Mouse (Mus musculus): ENCODE measurements around the gene Dnal1.
"Not testable (repeated sequence)": the region's sequence is repeated elsewhere in the genome, so short reads cannot be mapped to it uniquely, and the experiment has no call there.

The Dnal1 gene

GRCm38 (mm10) chr12:84114153-84114994, at the start of gene Dnal1:
Dnal1 (plus strand) TSS chr12:84114366.
- ChIA-PET POLR2A (interaction anchor here in 2 of 4 experiments (0.6 to 1.9 kb wide), 9 partner anchors 14 to 337 kb away, joined by 3 to 5 read pairs (median 4); partner anchors contain the start of genes Acot6 (in 1 of the 2), Aldh6a1 (in 1 of the 2) and Lin52 (in 1 of the 2)), CTCF (interaction anchor here in 3 of 4 experiments (0.6 to 1.1 kb wide), 3 partner anchors 34 to 64 kb away, joined by 3 to 4 read pairs (median 3); partner anchors contain the start of gene Pnma1 (in 1 of the 3))

- ChIA-PET CTCF (no interaction called here), POLR2A (no interaction called here)
Measured at GRCm38 (mm10) chr12:84064621-84065020, 49.5 kb upstream of the Dnal1 start.

GRCm38 (mm10) chr12:84067752-84068151, 46.4 kb upstream of the Dnal1 start:
- POLR2A ChIA-PET, result interaction anchor here in 1 of 4 experiments (1.6 kb wide), 1 partner anchor 168 kb away, joined by 4 read pairs; no protein-coding TSS in a partner anchor
- CTCF ChIA-PET, result interaction anchor here in 3 of 4 experiments (0.6 to 2.1 kb wide), 3 partner anchors 74 to 367 kb away, joined by 3 to 5 read pairs (median 3); no protein-coding TSS in a partner anchor

GRCm38 (mm10) chr12:84068296-84068695, 45.9 kb upstream of the Dnal1 start:
- ChIA-PET CTCF (interaction anchor here in 2 of 4 experiments (0.6 to 2.1 kb wide), 2 partner anchors 96 to 367 kb away, joined by 3 to 5 read pairs; no protein-coding TSS in a partner anchor), POLR2A (interaction anchor here in 1 of 4 experiments (1.6 kb wide), 1 partner anchor 167 kb away, joined by 4 read pairs; no protein-coding TSS in a partner anchor)

- ChIA-PET POLR2A (interaction anchor here in 1 of 4 experiments (1.6 kb wide), 1 partner anchor 167 kb away, joined by 4 read pairs; no protein-coding TSS in a partner anchor), CTCF (interaction anchor here in 1 of 4 experiments (2.1 kb wide), 1 partner anchor 97 kb away, joined by 5 read pairs; no protein-coding TSS in a partner anchor)
Measured at GRCm38 (mm10) chr12:84068986-84069385, 45.2 kb upstream of the Dnal1 start, which contains the start of gene Acot5. Acot5 (plus strand) TSS chr12:84069325.

- CTCF ChIA-PET, result interaction anchor here in 1 of 4 experiments (2.1 kb wide), 1 partner anchor 98 kb away, joined by 5 read pairs; no protein-coding TSS in a partner anchor
- POLR2A ChIA-PET, result not testable (repeated sequence)
Measured at GRCm38 (mm10) chr12:84069582-84069981, 44.6 kb upstream of the Dnal1 start.

GRCm38 (mm10) chr12:84071696-84072095, 42.5 kb upstream of the Dnal1 start:
- ChIA-PET CTCF (no interaction called here), POLR2A (no interaction called here)

GRCm38 (mm10) chr12:84077371-84077990, 36.7 kb upstream of the Dnal1 start:
- ChIA-PET POLR2A (interaction anchor here in 1 of 4 experiments (0.6 kb wide), 1 partner anchor 75 kb away, joined by 3 read pairs; no protein-coding TSS in a partner anchor), CTCF (interaction anchor here in 3 of 4 experiments (0.6 to 1.0 kb wide), 3 partner anchors 55 to 963 kb away, joined by 3 to 12 read pairs (median 3); no protein-coding TSS in a partner anchor)

- POLR2A ChIA-PET, result no interaction called here
- CTCF ChIA-PET, result interaction anchor here in 1 of 4 experiments (0.6 kb wide), 1 partner anchor 174 kb away, joined by 3 read pairs; no protein-coding TSS in a partner anchor
Measured at GRCm38 (mm10) chr12:84083842-84084241, 30.3 kb upstream of the Dnal1 start.

GRCm38 (mm10) chr12:84084581-84084980, 29.6 kb upstream of the Dnal1 start:
- CTCF ChIA-PET, result interaction anchor here in 1 of 4 experiments (0.6 kb wide), 1 partner anchor 137 kb away, joined by 3 read pairs; no protein-coding TSS in a partner anchor
- POLR2A ChIA-PET, result no interaction called here

GRCm38 (mm10) chr12:84094666-84095065, 19.5 kb upstream of the Dnal1 start:
- POLR2A ChIA-PET, CTCF ChIA-PET: not testable (repeated sequence)

- ChIA-PET POLR2A (interaction anchor here in 2 of 4 experiments (0.7 to 1.5 kb wide), 2 partner anchors 32 to 148 kb away, joined by 3 read pairs; no protein-coding TSS in a partner anchor), CTCF (no interaction called here)
Measured at GRCm38 (mm10) chr12:84099605-84100004, 14.6 kb upstream of the Dnal1 start.

GRCm38 (mm10) chr12:84100071-84100470, 14.1 kb upstream of the Dnal1 start:
- ChIA-PET POLR2A (interaction anchor here (0.6 to 1.5 kb wide), 9 partner anchors 10 to 688 kb away, joined by 3 to 5 read pairs (median 3); partner anchors contain the start of genes Acot1 (in 1 of the 4), Acot4 (in 1 of the 4) and Gm49366 (in 1 of the 4)), CTCF (interaction anchor here in 2 of 4 experiments (0.6 to 1.3 kb wide), 4 partner anchors 10 to 172 kb away, joined by 3 to 5 read pairs (median 3); no protein-coding TSS in a partner anchor)

- ChIA-PET POLR2A (interaction anchor here in 3 of 4 experiments (0.6 to 1.5 kb wide), 13 partner anchors 9 to 1017 kb away, joined by 3 to 6 read pairs (median 3); partner anchors contain the start of genes Acot1 (in 1 of the 3), Acot4 (in 1 of the 3) and Gm49366 (in 1 of the 3)), CTCF (interaction anchor here in 2 of 4 experiments (0.6 to 1.3 kb wide), 4 partner anchors 9 to 171 kb away, joined by 3 to 5 read pairs (median 3); no protein-coding TSS in a partner anchor)
Measured at GRCm38 (mm10) chr12:84100604-84101492, 13.3 kb upstream of the Dnal1 start, which contains the start of gene Acot6. Acot6 (plus strand) TSS chr12:84100654.

- CTCF ChIA-PET, result interaction anchor here in 1 of 4 experiments (1.0 to 1.3 kb wide), 2 partner anchors 8 to 12 kb away, joined by 3 to 5 read pairs; no protein-coding TSS in a partner anchor
- POLR2A ChIA-PET, result interaction anchor here in 2 of 4 experiments (0.6 to 1.5 kb wide), 6 partner anchors 9 to 1017 kb away, joined by 3 to 6 read pairs (median 4); no protein-coding TSS in a partner anchor
Measured at GRCm38 (mm10) chr12:84101493-84101845, 12.7 kb upstream of the Dnal1 start.

GRCm38 (mm10) chr12:84107012-84107411, 7.2 kb upstream of the Dnal1 start:
- CTCF ChIA-PET, result no interaction called here
- POLR2A ChIA-PET, result interaction anchor here in 2 of 4 experiments (0.7 to 1.2 kb wide), 3 partner anchors 34 to 388 kb away, joined by 3 to 5 read pairs (median 3); no protein-coding TSS in a partner anchor

GRCm38 (mm10) chr12:84107692-84108091, 6.5 kb upstream of the Dnal1 start:
- ChIA-PET CTCF (interaction anchor here in 2 of 4 experiments (0.6 kb wide), 2 partner anchors 327 to 1248 kb away, joined by 6 to 11 read pairs; no protein-coding TSS in a partner anchor), POLR2A (interaction anchor here in 2 of 4 experiments (0.6 to 1.2 kb wide), 4 partner anchors 35 to 299 kb away, joined by 3 to 5 read pairs (median 4); no protein-coding TSS in a partner anchor)
